Mouse (Mus musculus) neural tube, embryonic 12.5 days (tissue): ENCODE results near the gene Ajuba. TPM values are rescaled to one million over a fixed set of nuclear protein-coding genes. Genes with fewer than 3 reads are reported as not detected.
A peak's percentile ranks its signal among the peaks of the same experiment; 100 is the strongest.

ENCODE experiments used
- ATAC-seq: fragments of 200-750 bp; cut with Nextera tagmentation; 2 replicates; pipeline ENCODE4 v1.8.0; 2017; ENCODE audit warnings: low read depth, mild to moderate bottlenecking, moderate TSS enrichment, moderate library complexity; ENCODE audit not compliant: low FRiP score
- H3K27ac ChIP-seq: fragments of 300-500 bp; sonication (generic); 2 replicates; pipeline ENCODE4 v1.5.1; 2016
- H3K27me3 ChIP-seq: fragments of 300-500 bp; sonication (generic); replicated peaks from 2 replicates; pipeline ENCODE4 v1.6.1; 2016; ENCODE audit warnings: mild to moderate bottlenecking
- H3K36me3 ChIP-seq: fragments of 300-500 bp; sonication (generic); 2 replicates; pipeline ENCODE4 v1.6.1; 2016; ENCODE audit warnings: mild to moderate bottlenecking
- H3K4me1 ChIP-seq: fragments of 300-500 bp; sonication (generic); 2 replicates; pipeline ENCODE4 v1.6.1; 2016
- H3K4me2 ChIP-seq: fragments of 300-500 bp; sonication (generic); replicated peaks from 2 replicates; pipeline ENCODE4 v1.6.1; 2016; ENCODE audit warnings: mild to moderate bottlenecking
- H3K4me3 ChIP-seq: fragments of 300-500 bp; sonication (generic); 2 replicates; pipeline ENCODE4 v1.5.1; 2016
- H3K9ac ChIP-seq: fragments of 300-500 bp; sonication (generic); 2 replicates; pipeline ENCODE4 v1.6.1; 2016; ENCODE audit warnings: mild to moderate bottlenecking
- H3K9me3 ChIP-seq: fragments of 300-500 bp; sonication (generic); 2 replicates; pipeline ENCODE4 v1.6.1; 2016; ENCODE audit warnings: mild to moderate bottlenecking
- WGBS: fragments of 180-500 bp; shearing (Covaris S2); methylation state at CpG from one replicate; pipeline ENCODE4 v1.1.7; 2016; 5-methylcytosine and 5-hydroxymethylcytosine counted together
- microRNA counts: library from miRNA; unstranded; fragments of <30 nt; microRNA quantifications from one replicate; lab custom pipeline; 2017
- microRNA-seq: library from miRNA; unstranded; fragments of <30 nt; microRNA quantifications from one replicate; pipeline ENCODE4, GENCODE M21; 2017
- polyA plus RNA-seq: library from polyadenylated mRNA; unstranded; fragments of >200 nt; fragmentation: Nextera tagmentation; extraction: Ambion mirVana; gene quantifications from 2 replicates; pipeline ENCODE4 v1.2.1, GENCODE M21; 2016

Ajuba gene
- polyA plus RNA-seq, 1 experiment from 2014 or later = 32.9 TPM

DNA sequence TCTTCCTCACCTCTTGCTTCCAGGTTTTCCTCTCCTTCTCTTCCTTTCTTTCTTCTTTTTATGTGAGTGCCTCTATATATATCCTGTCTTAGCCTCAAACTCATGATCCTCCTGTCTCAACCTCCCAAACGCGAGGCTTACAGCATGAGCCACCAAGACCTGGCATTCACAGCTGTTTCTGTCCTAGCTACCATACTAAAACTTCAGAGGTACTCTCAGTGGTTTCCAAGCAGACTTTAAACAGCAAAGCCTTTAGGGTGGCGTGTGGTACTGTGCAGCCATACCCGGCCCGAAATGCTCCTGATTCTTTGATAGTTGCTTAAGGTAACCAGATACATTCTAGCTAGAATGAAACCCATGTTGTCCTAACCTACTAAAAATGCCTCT is 49.4 kb downstream of the Ajuba start:
- no peak overlapping the region for H3K27ac ChIP-seq
- H3K4me2 ChIP-seq = peak overlapping the region; percentile 68
- H3K27me3 ChIP-seq = no peaks in the 10 kb centered on the region
- 26% methylated on average over 5 of the region's 5 CpGs for WGBS
- no peak overlapping the region for H3K9ac ChIP-seq
- no peaks in the 10 kb centered on the region for H3K9me3 ChIP-seq
- ATAC-seq = peak; percentile 23; the same call in 1 of the 2 replicates
- no peaks in the 10 kb centered on the region for H3K36me3 ChIP-seq
- H3K4me3 ChIP-seq = no peak overlapping the region
- H3K4me1 ChIP-seq = peaks cover 6% of the 10 kb centered on the region; the same call in 1 of the 2 replicates

DNA sequence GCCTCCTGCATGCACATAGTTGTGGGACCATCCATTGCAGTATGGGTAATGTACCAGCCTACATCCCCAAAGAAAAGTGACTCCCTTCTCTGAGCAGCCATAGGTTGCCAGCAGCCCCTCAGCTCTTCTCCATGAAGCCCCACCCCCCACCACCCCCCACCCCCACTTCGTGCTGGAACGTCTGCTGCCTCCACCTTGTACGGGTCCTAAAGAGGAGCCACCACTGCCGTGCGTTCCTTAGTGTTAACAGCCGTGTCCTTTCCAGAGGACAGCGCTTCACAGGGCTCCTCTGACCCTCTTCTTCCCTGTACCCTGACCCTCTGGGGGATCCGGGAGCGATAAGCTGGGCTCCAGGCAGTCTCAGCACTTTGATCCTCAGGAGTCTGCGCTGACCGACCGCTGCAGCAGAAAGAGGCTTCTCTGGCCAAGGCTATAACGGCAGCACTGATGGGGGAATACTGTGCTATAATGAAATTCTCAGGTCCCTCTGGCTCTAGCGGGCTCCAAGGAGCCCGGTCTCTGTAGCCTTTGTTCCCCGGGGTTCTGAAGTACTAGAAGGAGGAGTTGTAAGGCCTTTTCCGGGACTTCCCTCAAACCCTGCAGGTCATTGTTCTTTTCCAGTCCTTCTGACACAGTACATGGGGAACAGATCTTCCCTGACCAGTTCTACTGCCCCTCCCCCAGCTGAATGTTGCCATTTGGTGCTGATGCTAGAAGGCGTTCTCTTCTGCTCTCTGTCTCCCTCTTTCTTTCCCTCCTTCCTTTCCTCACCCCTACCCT is 49.9 kb downstream of the Ajuba start:
- H3K4me1 ChIP-seq = peaks cover 6% of the 10 kb centered on the region; the same call in 1 of the 2 replicates
- H3K9ac ChIP-seq = peak overlapping the region; percentile 65
- under 1% methylated on average over 18 of the region's 18 CpGs for WGBS
- peak overlapping the region; percentile 68 for H3K4me2 ChIP-seq
- peak; percentile 80 for ATAC-seq
- no peaks in the 10 kb centered on the region for H3K36me3 ChIP-seq
- no peaks in the 10 kb centered on the region for H3K9me3 ChIP-seq
- H3K27ac ChIP-seq = peak overlapping the region; percentile 38; the same call in 1 of the 2 replicates
- H3K4me3 ChIP-seq = peak overlapping the region; percentile 34
- no peaks in the 10 kb centered on the region for H3K27me3 ChIP-seq

DNA sequence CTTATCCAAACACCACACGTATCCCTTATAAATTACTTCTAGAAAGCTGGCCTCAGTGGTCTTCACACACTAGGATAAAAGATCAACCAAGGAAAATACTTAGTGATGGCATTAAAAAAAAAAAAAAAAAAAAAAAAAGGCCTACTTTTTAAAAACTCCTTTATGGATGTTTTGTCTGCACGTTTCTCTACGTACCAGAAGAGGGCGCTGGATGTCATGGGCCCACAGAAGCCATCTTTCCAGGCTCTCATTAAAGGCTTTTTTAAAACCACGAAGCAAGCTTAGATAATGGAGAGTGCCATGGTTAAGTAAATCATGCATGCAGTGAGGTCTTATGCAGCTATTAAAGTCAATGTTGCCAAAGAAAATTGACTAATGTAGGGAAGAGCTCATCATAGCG is 53.8 kb downstream of the Ajuba start:
- Histone ChIP-seq H3K27me3 (no peaks in the 10 kb centered on the region), H3K9ac (no peak overlapping the region), H3K4me1 (peaks cover 10% of the 10 kb centered on the region), H3K9me3 (no peaks in the 10 kb centered on the region), H3K27ac (no peak overlapping the region), H3K4me3 (no peak overlapping the region), H3K4me2 (no peak overlapping the region), H3K36me3 (no peaks in the 10 kb centered on the region)
- 28% methylated on average over 6 of the region's 6 CpGs for WGBS
- no peak for ATAC-seq

MicroRNAs within 50 kb of the gene (microRNA counts, 519-probe panel; counts per million panel counts)
- microRNA mmu-miR-686 (lab: Ali Mortazavi, UCI) = 342 counts per million, percentile 67 among the panel's probes with 10 or more counts

Small RNA genes within 50 kb of the gene (microRNA-seq; reads per million reads assigned to microRNA genes)
- gene Mir686 = not detected

Other genes starting within 250 kb of the Ajuba start
- 45.9 and 50.2 TPM in 2 replicates for gene Oxa1l, start 216.7 kb downstream of the Ajuba start, polyA plus RNA-seq
- 5.6 and 5.7 TPM in 2 replicates for gene Slc7a7, start 159.8 kb downstream of the Ajuba start, polyA plus RNA-seq
- 250 and 276 TPM in 2 replicates for gene Mrpl52, start 150.6 kb downstream of the Ajuba start, polyA plus RNA-seq
- gene Mmp14, start 145.9 kb downstream of the Ajuba start, polyA plus RNA-seq = 79.5 and 81.0 TPM in 2 replicates
- 34.9 and 37.5 TPM in 2 replicates for gene Lrp10, start 113.4 kb downstream of the Ajuba start, polyA plus RNA-seq
- 40.0 and 41.4 TPM in 2 replicates for gene Rem2, start 101.5 kb downstream of the Ajuba start, polyA plus RNA-seq
- 102 and 105 TPM in 2 replicates for gene Prmt5, start 60.0 kb downstream of the Ajuba start, polyA plus RNA-seq
- gene Haus4, start 22.9 kb downstream of the Ajuba start, polyA plus RNA-seq = 32.1 and 37.9 TPM in 2 replicates
- 8.4 and 8.6 TPM in 2 replicates for gene 4931414P19Rik, start 28.4 kb upstream of the Ajuba start, polyA plus RNA-seq
- 404 and 429 TPM in 2 replicates for gene Psmb5, start 40.5 kb upstream of the Ajuba start, polyA plus RNA-seq
- gene Psmb11, start 43.9 kb upstream of the Ajuba start, polyA plus RNA-seq = not detected in 2 replicates
- gene Gm17606, start 63.4 kb upstream of the Ajuba start, polyA plus RNA-seq = not detected in 2 replicates
- gene Cdh24, start 63.8 kb upstream of the Ajuba start, polyA plus RNA-seq = 9.5 and 10.0 TPM in 2 replicates
- 92.0 and 93.3 TPM in 2 replicates for gene 1700123O20Rik, start 108.7 kb upstream of the Ajuba start, polyA plus RNA-seq
- 140 and 167 TPM in 2 replicates for gene Acin1, start 109.4 kb upstream of the Ajuba start, polyA plus RNA-seq
- gene Gm29776, start 121.3 kb upstream of the Ajuba start, polyA plus RNA-seq = 0.10 and 0.17 TPM in 2 replicates
- 0.15 TPM in 1 of 2 replicates, not detected in the other for gene Cebpe, start 134.6 kb upstream of the Ajuba start, polyA plus RNA-seq
- 3.1 and 3.7 TPM in 2 replicates for gene Slc7a8, start 204.4 kb upstream of the Ajuba start, polyA plus RNA-seq
- not detected in 2 replicates for gene Rnf212b, start 236.6 kb upstream of the Ajuba start, polyA plus RNA-seq